Mouse (Mus musculus) intestine, embryonic 14.5 days (tissue): ENCODE measurements around the gene Prpf18. TPM values are rescaled to one million over a fixed set of nuclear protein-coding genes. Genes with fewer than 3 reads are reported as not detected.
A peak's percentile ranks its signal among the peaks of the same experiment; 100 is the strongest.

Experiments used
- ATAC-seq: fragments of 200-750 bp; cut with Nextera tagmentation; replicated peaks from 2 replicates; pipeline ENCODE4 v1.8.0; 2017; ENCODE audit warnings: low read depth, moderate number of reproducible peaks, moderate TSS enrichment, moderate library complexity; ENCODE audit not compliant: low FRiP score, low TSS enrichment
- DNase-seq: peaks from one replicate; pipeline ENCODE4 v3.0.0-alpha.2; 2018; ENCODE audit warnings: low spot score
- H3K27ac ChIP-seq: fragments of 300-500 bp; sonication (generic); 2 replicates; pipeline ENCODE4 v1.5.1; 2014; ENCODE audit warnings: low read depth, mild to moderate bottlenecking, control low read depth
- H3K27me3 ChIP-seq: fragments of 300-500 bp; sonication (generic); replicated peaks from 2 replicates; pipeline ENCODE4 v1.6.1; 2014; ENCODE audit warnings: low read length, control low read depth; ENCODE audit not compliant: control insufficient read depth, insufficient read depth
- H3K36me3 ChIP-seq: fragments of 300-500 bp; sonication (generic); 2 replicates; pipeline ENCODE4 v1.6.1; 2014; ENCODE audit warnings: low read length, control low read depth; ENCODE audit not compliant: control insufficient read depth, insufficient read depth
- H3K4me1 ChIP-seq: fragments of 300-500 bp; sonication (generic); replicated peaks from 2 replicates; pipeline ENCODE4 v1.6.1; 2014; ENCODE audit warnings: low read length, control low read depth, mixed read lengths; ENCODE audit not compliant: control insufficient read depth, insufficient read depth
- H3K4me2 ChIP-seq: fragments of 300-500 bp; sonication (generic); 2 replicates; pipeline ENCODE4 v1.6.1; 2014; ENCODE audit warnings: low read length
- H3K4me3 ChIP-seq: fragments of 300-500 bp; sonication (generic); 2 replicates; pipeline ENCODE4 v1.5.1; 2014; ENCODE audit warnings: low read depth, low read length, control low read depth, mixed read lengths
- H3K9ac ChIP-seq: fragments of 300-500 bp; sonication (generic); 2 replicates; pipeline ENCODE4 v1.6.1; 2014; ENCODE audit warnings: mild to moderate bottlenecking, low read length
- H3K9me3 ChIP-seq: fragments of 300-500 bp; sonication (generic); 2 replicates; pipeline ENCODE4 v1.6.1; 2016; ENCODE audit warnings: low read length, control low read depth; ENCODE audit not compliant: control insufficient read depth
- WGBS: fragments of 180-500 bp; shearing (Covaris S2); extraction: QIAGEN DNeasy Blood & Tissue Kit; methylation state at CpG from one replicate; pipeline ENCODE4 v1.1.7; 2014; 5-methylcytosine and 5-hydroxymethylcytosine counted together
- polyA plus RNA-seq: library from polyadenylated mRNA; unstranded; fragments of >200 nt; fragmentation: Nextera tagmentation; extraction: Ambion mirVana; gene quantifications from 2 replicates; pipeline ENCODE4 v1.2.1, GENCODE M21; 2014

The Prpf18 gene
- polyA plus RNA-seq, 1 experiment from 2014 or later = 26.7 TPM

DNA sequence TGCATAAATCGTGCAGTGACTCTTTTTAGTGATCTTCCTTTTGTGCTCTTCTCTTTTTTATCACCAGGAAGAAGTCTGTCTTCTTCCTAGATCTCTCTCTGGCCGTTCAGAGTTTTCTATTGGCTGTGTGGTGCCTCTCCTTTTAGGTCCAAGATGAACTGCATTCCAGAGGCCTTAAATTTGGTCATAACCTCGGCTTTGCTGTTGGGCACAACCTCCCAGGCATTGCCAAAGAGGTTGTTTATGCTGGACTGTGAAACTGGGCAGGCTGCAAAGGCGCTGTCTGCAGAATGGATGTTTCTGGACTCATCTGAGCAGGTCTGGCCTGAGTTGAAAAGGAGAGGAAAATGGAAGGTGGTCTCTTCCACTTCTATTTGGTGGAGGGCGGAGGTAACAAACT lies 73.6 kb downstream of the Prpf18 start:
- H3K4me1 ChIP-seq = peaks cover 12% of the 10 kb centered on the region; the same call in 1 of the 2 replicates
- H3K9ac ChIP-seq = no peak overlapping the region
- H3K9me3 ChIP-seq = no peaks in the 10 kb centered on the region
- 72% methylated on average over 5 of the region's 5 CpGs for WGBS
- no peaks in the 10 kb centered on the region for H3K27me3 ChIP-seq
- ATAC-seq (no peak), DNase-seq (no peak)
- H3K4me2 ChIP-seq = no peak overlapping the region
- no peak overlapping the region; the same call in 1 of the 2 replicates for H3K27ac ChIP-seq
- peaks cover 60% of the 10 kb centered on the region for H3K36me3 ChIP-seq
- H3K4me3 ChIP-seq = no peak overlapping the region

DNA sequence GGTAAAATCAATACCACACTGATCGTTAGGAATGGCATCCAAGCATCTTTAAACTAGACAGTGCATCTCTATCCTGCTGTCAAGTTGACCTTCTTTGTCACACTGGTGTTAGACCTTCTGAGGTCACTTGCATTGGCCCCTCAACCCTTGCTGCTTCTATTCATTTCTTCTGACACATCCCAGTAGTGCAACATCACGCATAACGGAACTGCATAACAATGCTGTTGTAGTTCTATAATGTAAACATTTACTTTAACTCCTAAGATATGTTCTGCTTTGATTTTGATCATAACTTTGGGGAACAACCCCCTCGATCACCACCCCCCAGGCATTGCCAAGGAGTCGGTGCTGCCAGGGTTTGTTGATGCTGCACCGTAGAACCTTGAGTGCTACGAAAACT lies 75.9 kb downstream of the Prpf18 start:
- no peaks in the 10 kb centered on the region for H3K27me3 ChIP-seq
- H3K4me1 ChIP-seq = peaks cover 14% of the 10 kb centered on the region; the same call in 1 of the 2 replicates
- no peaks in the 10 kb centered on the region for H3K9me3 ChIP-seq
- peaks cover 67% of the 10 kb centered on the region for H3K36me3 ChIP-seq
- H3K27ac ChIP-seq = no peak overlapping the region
- H3K4me3 ChIP-seq = no peak overlapping the region
- H3K4me2 ChIP-seq = no peak overlapping the region
- no peak overlapping the region for H3K9ac ChIP-seq
- no peak for ATAC-seq
- no peak for DNase-seq
- 66% methylated on average over 7 of the region's 7 CpGs for whole genome bisulfite sequencing

DNA sequence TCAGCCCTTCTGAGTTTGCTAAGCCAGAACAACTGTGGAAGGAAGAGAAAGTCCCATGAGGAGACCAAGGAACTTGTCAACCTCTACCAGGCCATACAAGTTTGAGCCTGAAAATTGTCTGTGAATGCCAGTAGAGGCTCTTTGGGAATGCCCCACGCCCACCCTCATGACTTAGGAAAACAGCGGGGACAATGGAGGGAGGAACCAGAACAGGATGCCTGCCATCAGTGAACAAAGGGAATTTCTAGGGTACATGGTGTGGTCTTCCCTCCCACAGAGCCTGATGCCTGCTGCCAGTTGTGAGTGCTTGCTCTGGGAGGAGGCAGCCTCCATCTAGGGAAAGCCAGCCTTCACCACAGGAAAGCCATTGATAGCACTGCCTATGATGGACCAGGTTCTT lies 76.8 kb downstream of the Prpf18 start:
- H3K4me1 ChIP-seq = peaks cover 17% of the 10 kb centered on the region; the same call in 1 of the 2 replicates
- H3K4me3 ChIP-seq = no peak overlapping the region
- H3K36me3 ChIP-seq = peaks cover 59% of the 10 kb centered on the region
- no peak for ATAC-seq
- DNase-seq = no peak
- H3K4me2 ChIP-seq = no peak overlapping the region
- WGBS = 78% methylated on average over 2 of the region's 2 CpGs
- H3K9me3 ChIP-seq = no peaks in the 10 kb centered on the region
- H3K27ac ChIP-seq = no peak overlapping the region; the same call in 1 of the 2 replicates
- no peak overlapping the region for H3K9ac ChIP-seq
- H3K27me3 ChIP-seq = no peaks in the 10 kb centered on the region

DNA sequence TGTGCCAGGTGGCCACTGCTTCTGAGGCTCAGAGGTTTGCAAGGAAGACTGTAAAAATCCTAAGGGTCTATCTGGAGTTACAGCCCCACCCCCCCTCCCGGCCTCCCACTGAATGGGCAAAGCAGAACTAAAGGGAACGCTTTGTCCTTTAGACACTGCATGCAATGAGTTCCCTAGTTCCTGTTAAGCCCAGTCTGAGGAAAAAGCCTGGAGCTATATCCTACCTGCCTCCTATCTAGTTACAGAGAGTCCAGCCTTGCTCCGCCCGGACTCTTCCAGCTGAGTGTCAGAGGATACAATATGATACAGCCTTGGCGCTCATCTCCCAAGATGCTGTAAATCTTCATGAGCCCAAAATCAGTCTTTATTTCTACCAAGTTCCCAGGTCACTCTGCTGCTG lies 77.7 kb downstream of the Prpf18 start:
- H3K27me3 ChIP-seq = no peaks in the 10 kb centered on the region
- no peak overlapping the region for H3K4me2 ChIP-seq
- no peaks in the 10 kb centered on the region for H3K9me3 ChIP-seq
- WGBS = 86% methylated on average over 5 of the region's 5 CpGs
- no peak overlapping the region for H3K27ac ChIP-seq
- ATAC-seq = no peak
- H3K4me1 ChIP-seq = peaks cover 25% of the 10 kb centered on the region
- no peak overlapping the region for H3K4me3 ChIP-seq
- DNase-seq = no peak
- H3K9ac ChIP-seq = no peak overlapping the region
- H3K36me3 ChIP-seq = peaks cover 61% of the 10 kb centered on the region

DNA sequence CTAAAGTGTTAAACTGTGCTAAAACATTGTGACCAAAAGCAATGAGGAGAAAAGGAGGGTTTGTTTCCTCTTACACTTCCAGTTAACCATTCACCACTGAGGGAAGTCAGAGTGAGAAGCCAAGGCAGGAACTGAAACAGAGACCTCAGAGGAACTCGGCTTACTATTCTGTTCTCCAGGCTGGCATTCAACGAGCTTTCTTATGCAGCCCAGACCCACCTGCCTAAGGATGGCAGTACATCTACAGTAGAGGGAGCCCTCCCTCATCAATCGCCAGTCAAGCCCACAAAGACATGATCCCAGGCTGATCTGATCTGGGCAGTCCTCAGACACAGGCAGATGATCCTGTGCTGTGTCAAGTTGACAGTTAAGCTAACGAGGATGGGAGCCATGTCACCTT lies 78.5 kb downstream of the Prpf18 start:
- H3K36me3 ChIP-seq = peaks cover 61% of the 10 kb centered on the region

DNA sequence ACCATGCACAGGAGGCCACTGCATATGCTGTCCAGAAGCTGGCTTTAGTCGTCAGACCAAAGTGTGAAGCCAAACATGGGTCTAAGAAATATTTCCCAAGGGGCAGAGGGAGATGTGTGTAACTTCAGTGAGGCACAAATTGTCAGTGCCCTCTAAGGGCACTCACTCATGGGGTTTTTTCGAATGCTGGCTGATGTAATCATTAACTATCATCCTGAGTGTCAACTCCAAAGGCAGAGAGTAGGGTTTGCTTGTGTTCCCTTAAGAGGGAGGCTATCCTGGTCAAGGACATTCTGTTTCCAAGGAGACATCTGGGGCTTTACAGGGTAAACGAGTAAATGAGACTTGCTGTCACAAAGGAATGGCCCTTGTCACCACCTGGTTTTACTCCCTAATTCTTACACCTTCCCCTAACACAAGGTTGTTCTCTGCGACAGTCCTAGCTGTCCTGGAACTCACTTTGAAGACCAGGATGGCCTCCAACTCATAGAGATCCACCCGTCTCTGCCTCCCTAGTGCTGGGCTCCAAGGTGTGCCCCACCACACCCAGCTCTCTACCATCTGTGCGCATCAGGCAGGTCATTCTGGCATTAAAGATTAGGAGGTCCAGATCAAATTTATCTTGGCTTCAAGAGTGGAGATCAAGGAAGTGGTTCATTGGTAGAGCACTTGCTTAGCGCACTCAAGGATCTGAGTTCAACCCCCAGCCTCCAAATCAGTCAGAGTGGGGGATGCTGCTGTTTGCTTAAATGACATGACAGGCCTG lies 79.2 kb downstream of the Prpf18 start:
- no peak overlapping the region for H3K27ac ChIP-seq
- WGBS = 77% methylated on average over 7 of the region's 7 CpGs
- H3K4me1 ChIP-seq = peaks cover 19% of the 10 kb centered on the region
- DNase-seq (no peak), ATAC-seq (0 out of 2 replicates have a peak, but pooled peaks have one; percentile 18)
- no peak overlapping the region for H3K4me2 ChIP-seq
- no peaks in the 10 kb centered on the region for H3K9me3 ChIP-seq
- H3K27me3 ChIP-seq = no peaks in the 10 kb centered on the region
- H3K4me3 ChIP-seq = no peak overlapping the region
- peaks cover 66% of the 10 kb centered on the region for H3K36me3 ChIP-seq
- no peak overlapping the region for H3K9ac ChIP-seq

More for the DNA sequence above, 78.5 kb downstream of the Prpf18 start:
- DNase-seq (no peak), ATAC-seq (no peak)
- H3K27ac ChIP-seq = no peak overlapping the region
- H3K4me1 ChIP-seq = peaks cover 21% of the 10 kb centered on the region
- no peaks in the 10 kb centered on the region for H3K27me3 ChIP-seq
- no peak overlapping the region for H3K9ac ChIP-seq
- no peak overlapping the region for H3K4me2 ChIP-seq
- no peaks in the 10 kb centered on the region for H3K9me3 ChIP-seq
- no peak overlapping the region for H3K4me3 ChIP-seq
- WGBS = 49% methylated on average over 4 of the region's 4 CpGs

Other genes with a start within 250 kb of the Prpf18 start
- gene Bend7, start 65.7 kb upstream of the Prpf18 start, polyA plus RNA-seq = 4.5 and 4.9 TPM in 2 replicates
- gene Sephs1, start 229.5 kb upstream of the Prpf18 start, polyA plus RNA-seq = 85.8 and 88.9 TPM in 2 replicates